Mouse (Mus musculus) cerebellum, adult 18-20 months (tissue): Measurements from ENCODE around the gene Gpld1.
A peak's percentile ranks its signal among the peaks of the same experiment; 100 is the strongest.

Source experiments
- DNase-seq, 2 experiments: peaks; one replicate each; pipeline ENCODE4 v3.0.0; 2021

Gene Gpld1

GRCm38 (mm10) chr13:25023129-25023528 is 80.2 kb downstream of the Gpld1 start:
- DNase-seq: no peak

GRCm38 (mm10) chr13:25024655-25025054 is 81.7 kb downstream of the Gpld1 start:
- peak in 1 of 2 experiments; percentile 26 for DNase-seq

- DNase-seq: no peak
Measured at GRCm38 (mm10) chr13:25026409-25027113, 83.6 kb downstream of the Gpld1 start.

- no peak for DNase-seq
Measured at GRCm38 (mm10) chr13:25027114-25027425, 84.1 kb downstream of the Gpld1 start.

- no peak for DNase-seq
Measured at GRCm38 (mm10) chr13:25039488-25039887, 96.5 kb downstream of the Gpld1 start.
